Mouse (Mus musculus) urinary bladder, adult 2 months (tissue): ENCODE data around the gene 6430550D23Rik. TPM values are rescaled to one million over a fixed set of nuclear protein-coding genes. Genes with fewer than 3 reads are reported as not detected.

Experiments
- polyA plus RNA-seq: library from polyadenylated mRNA; depleted of rRNA; stranded (reverse); fragments of >200 nt; gene quantifications from 2 replicates; pipeline ENCODE4 v1.2.3, GENCODE M21; 2012; rRNA removed

Gene 6430550D23Rik
- polyA plus RNA-seq, 1 experiment = 4.7 TPM

Other genes with a start within 250 kb of the 6430550D23Rik start
- gene Mmp24, start 232.6 kb downstream of the 6430550D23Rik start, polyA plus RNA-seq = 0.04 and 0.09 TPM in 2 replicates
- 42.8 and 48.4 TPM in 2 replicates for gene BC029722, start 188.6 kb downstream of the 6430550D23Rik start, polyA plus RNA-seq
- 63.3 and 65.9 TPM in 2 replicates for gene Eif6, start 181.1 kb downstream of the 6430550D23Rik start, polyA plus RNA-seq
- 2.6 and 3.7 TPM in 2 replicates for gene Fam83c, start 173.1 kb downstream of the 6430550D23Rik start, polyA plus RNA-seq
- gene Uqcc1, start 77.7 kb downstream of the 6430550D23Rik start, polyA plus RNA-seq = 47.0 and 60.2 TPM in 2 replicates
- not detected in 2 replicates for gene Gm15557, start 67.2 kb downstream of the 6430550D23Rik start, polyA plus RNA-seq
- gene Gdf5, start 62.6 kb downstream of the 6430550D23Rik start, polyA plus RNA-seq = 1.5 and 1.7 TPM in 2 replicates
- 11.7 and 13.4 TPM in 2 replicates for gene Cep250, start 51.5 kb downstream of the 6430550D23Rik start, polyA plus RNA-seq
- 190 and 196 TPM in 2 replicates for gene Ergic3, start 68 bp upstream of the 6430550D23Rik start, polyA plus RNA-seq
- 121 and 126 TPM in 2 replicates for gene Fer1l4, start 45.0 kb upstream of the 6430550D23Rik start, polyA plus RNA-seq
- 4.4 and 5.1 TPM in 2 replicates for gene Spag4, start 57.2 kb upstream of the 6430550D23Rik start, polyA plus RNA-seq
- 46.2 and 60.5 TPM in 2 replicates for gene Cpne1, start 104.0 kb upstream of the 6430550D23Rik start, polyA plus RNA-seq
- 4.6 and 7.5 TPM in 2 replicates for gene Rbm12, start 104.0 kb upstream of the 6430550D23Rik start, polyA plus RNA-seq
- gene Gm28036, start 119.1 kb upstream of the 6430550D23Rik start, polyA plus RNA-seq = 4.2 and 5.1 TPM in 2 replicates
- gene Romo1, start 136.1 kb upstream of the 6430550D23Rik start, polyA plus RNA-seq = 210 and 265 TPM in 2 replicates
- gene Nfs1, start 136.2 kb upstream of the 6430550D23Rik start, polyA plus RNA-seq = 38.6 and 49.2 TPM in 2 replicates
- gene Rbm39, start 172.3 kb upstream of the 6430550D23Rik start, polyA plus RNA-seq = 131 and 161 TPM in 2 replicates
- 13.2 and 15.4 TPM in 2 replicates for gene Phf20, start 188.5 kb upstream of the 6430550D23Rik start, polyA plus RNA-seq